In the genomic region with DNA sequence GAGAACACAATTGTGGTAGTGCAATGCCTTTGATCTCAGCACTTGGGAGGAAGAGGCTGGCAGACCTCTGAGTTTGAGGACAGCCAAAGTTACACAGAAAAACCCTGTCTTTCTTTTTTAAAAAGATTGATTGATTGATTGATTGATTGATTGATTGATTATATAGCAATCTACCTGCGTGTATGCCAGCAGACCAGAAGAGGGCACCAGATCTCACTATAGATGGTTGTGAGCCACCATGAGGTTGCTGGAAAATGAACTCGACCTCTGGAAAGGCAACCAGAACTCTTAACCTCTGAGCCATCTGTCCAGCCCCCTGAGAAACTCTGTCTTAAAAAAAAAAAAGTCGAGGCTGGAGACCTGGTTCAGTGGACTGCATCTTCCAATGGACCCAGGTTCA, we compare ENCODE assay signal across 15 mouse cellular contexts. TPM values are rescaled to one million over a fixed set of nuclear protein-coding genes. Genes with fewer than 3 reads are reported as not detected.
DNase-seq lines count a peak whose midpoint lies in the region; TF ChIP-seq lines count a peak whose summit lies in the region.
"Had no signal": no experiment of that assay in that cellular context is flagged by ENCODE, and none has a peak within 500 bp of the region (broad histone marks: within the 10 kb centered on the region; RNA-seq: fewer than 3 reads in every experiment).

No protein-coding gene starts in this region.

- H3K4me1 ChIP-seq in kidney, adult 2 months (ENCODE audit: control insufficient read depth, insufficient read depth, low read length) = peaks cover 2% of the 10 kb centered on the region; the same call in 1 of the 2 replicates
- peaks cover 6% of the 10 kb centered on the region; the same call in 1 of the 2 replicates for H3K4me1 ChIP-seq in spleen, adult 2 months (ENCODE audit: control insufficient read depth, insufficient read depth, insufficient read length)

- H3K4me3 ChIP-seq in kidney, adult 2 months (ENCODE audit: insufficient read depth, low read depth, low read length) = no peak overlapping the region
- H3K4me3 ChIP-seq in spleen, adult 2 months (ENCODE audit: extremely low read depth, insufficient read depth, insufficient read length) = no peak overlapping the region
- H3K4me3 ChIP-seq: embryonic facial prominence, embryonic 10.5 days had no signal

- H3K36me3 ChIP-seq in kidney, adult 2 months (ENCODE audit: control insufficient read depth, insufficient read depth, low read length) = no peaks in the 10 kb centered on the region
- H3K36me3 ChIP-seq in spleen, adult 2 months (ENCODE audit: control insufficient read depth, insufficient read depth, low read length) = no peaks in the 10 kb centered on the region
- H3K36me3 ChIP-seq: embryonic facial prominence, embryonic 10.5 days had no signal

- no peak for DNase-seq in kidney, adult 2 months
- DNase-seq in kidney, postnatal 10 days = no peak
- DNase-seq in spleen, adult 2 months (ENCODE audit: low read depth in 1 of 2, low spot score in 2 of 2) = no peak
- DNase-seq in spleen, postnatal 4 days (ENCODE audit: low spot score in 2 of 2) = no peak
- peak; percentile 27 for DNase-seq in R1 (ENCODE audit: low read depth, low spot score)
- no peak for DNase-seq in urinary bladder, adult 18-20 months (ENCODE audit: low spot score in 2 of 2)
- DNase-seq in neural tube, embryonic 10.5 days (ENCODE audit: extremely low spot score, low spot score) = no peak
- DNase-seq: adrenal gland, postnatal 36 days; cerebellum, postnatal 25 days; gastrocnemius, postnatal 10 days; heart, postnatal 14 days; kidney, postnatal 14 days; lung, postnatal 14 days; right cerebral cortex, adult 18-20 months had no signal

- 30% methylated on average over 3 of the region's 3 CpGs for WGBS in kidney, adult 2 months
- 40% methylated on average over 3 of the region's 3 CpGs for WGBS in spleen, adult 2 months

- H3K27me3 ChIP-seq in kidney, adult 2 months (replicated peaks; ENCODE audit: control insufficient read depth, insufficient read depth, low read length) = no peaks in the 10 kb centered on the region
- H3K27me3 ChIP-seq in spleen, adult 2 months (ENCODE audit: control insufficient read depth, insufficient read depth, low read length) = no peaks in the 10 kb centered on the region

- no peak overlapping the region for H3K27ac ChIP-seq in kidney, adult 2 months (ENCODE audit: insufficient read depth, low read depth, low read length)
- no peak overlapping the region for H3K27ac ChIP-seq in spleen, adult 2 months (ENCODE audit: insufficient read depth, low read length)
- H3K27ac ChIP-seq: embryonic facial prominence, embryonic 10.5 days had no signal

- peak; percentile 14; the same call in 1 of the 2 replicates for TF ChIP-seq CTCF in kidney, adult 2 months (conservative IDR thresholded peaks at IDR 0.05; ENCODE audit: insufficient read depth, insufficient read length, low read depth, low read length)
- TF ChIP-seq CTCF in spleen, adult 2 months (IDR thresholded peaks at IDR 0.05; ENCODE audit: extremely low read depth, insufficient read depth, insufficient read length, insufficient replicate concordance) = peak; percentile 34; the same call in 1 of the 2 replicates

- no peak for TF ChIP-seq POLR2A in kidney, adult 2 months (IDR thresholded peaks at IDR 0.05; ENCODE audit: low read depth, low read length)
- no peak for TF ChIP-seq POLR2A in spleen, adult 2 months (IDR thresholded peaks at IDR 0.05; ENCODE audit: low read depth, low read length)

RNA-seq across cellular contexts. Expression of gene 1700016K19Rik, which starts 29.1 kb away (rescaled TPM):
- 0.08 and 0.10 TPM in 2 replicates for polyA plus RNA-seq in kidney, adult 2 months (2012; rRNA removed)
- polyA plus RNA-seq in spleen, adult 2 months (2012; rRNA removed) = 0.08 and 0.22 TPM in 2 replicates

RNA-seq across cellular contexts. Expression of gene Rph3al, which starts 32.4 kb away (rescaled TPM):
- 11.9 and 12.6 TPM in 2 replicates for polyA plus RNA-seq in kidney, adult 2 months (2012; rRNA removed)
- 3.8 and 5.5 TPM in 2 replicates for polyA plus RNA-seq in spleen, adult 2 months (2012; rRNA removed)

RNA-seq across cellular contexts. Expression of gene Rflnb, which starts 57.0 kb away (rescaled TPM):
- polyA plus RNA-seq in kidney, adult 2 months (2012; rRNA removed) = 15.8 and 18.8 TPM in 2 replicates
- polyA plus RNA-seq in spleen, adult 2 months (2012; rRNA removed) = 11.5 and 15.5 TPM in 2 replicates
